Mouse (Mus musculus) midbrain, embryonic 14.5 days (tissue): ENCODE measurements around the gene Caskin1. TPM values are rescaled to one million over a fixed set of nuclear protein-coding genes. Genes with fewer than 3 reads are reported as not detected.
"Not testable (repeated sequence)": the region's sequence is repeated elsewhere in the genome, so short reads cannot be mapped to it uniquely, and the experiment has no call there.

Experiments
- ATAC-seq: fragments of 200-750 bp; cut with Nextera tagmentation; 2 replicates; pipeline ENCODE4 v1.8.0; 2017; ENCODE audit warnings: moderate number of reproducible peaks, moderate library complexity; ENCODE audit not compliant: low FRiP score, low TSS enrichment
- DNase-seq: peaks from one replicate; pipeline ENCODE4 v3.0.0-alpha.2; 2015
- H3K27ac ChIP-seq: fragments of 300-500 bp; sonication (generic); replicated peaks from 2 replicates; pipeline ENCODE4 v1.5.1; 2014; ENCODE audit warnings: mild to moderate bottlenecking, low read depth, low read length, moderate library complexity
- H3K27me3 ChIP-seq: fragments of 300-500 bp; sonication (generic); 2 replicates; pipeline ENCODE4 v1.6.1; 2014; ENCODE audit warnings: low read length, control low read depth, mixed read lengths; ENCODE audit not compliant: control insufficient read depth, insufficient read depth
- H3K36me3 ChIP-seq: fragments of 300-500 bp; sonication (generic); 2 replicates; pipeline ENCODE4 v1.6.1; 2014; ENCODE audit warnings: low read length, control low read depth; ENCODE audit not compliant: control insufficient read depth, insufficient read depth
- H3K4me1 ChIP-seq: fragments of 300-500 bp; sonication (generic); 2 replicates; pipeline ENCODE4 v1.6.1; 2014; ENCODE audit warnings: mild to moderate bottlenecking, antibody characterized with exemption, low read length, control low read depth; ENCODE audit not compliant: control insufficient read depth, insufficient read depth
- H3K4me2 ChIP-seq: fragments of 300-500 bp; sonication (generic); 2 replicates; pipeline ENCODE4 v1.6.1; 2014; ENCODE audit warnings: mild to moderate bottlenecking, low read length, moderate library complexity
- H3K4me3 ChIP-seq: fragments of 300-500 bp; sonication (generic); replicated peaks from 2 replicates; pipeline ENCODE4 v1.5.1; 2014; ENCODE audit warnings: low read depth, low read length
- H3K9ac ChIP-seq: fragments of 300-500 bp; sonication (generic); replicated peaks from 2 replicates; pipeline ENCODE4 v1.6.1; 2014; ENCODE audit warnings: mild to moderate bottlenecking, low read length, moderate library complexity
- H3K9me3 ChIP-seq: fragments of 300-500 bp; sonication (generic); 2 replicates; pipeline ENCODE4 v1.6.1; 2016; ENCODE audit warnings: low read length, control low read depth, mixed read lengths; ENCODE audit not compliant: control insufficient read depth
- WGBS: fragments of 180-500 bp; shearing (Covaris S2); extraction: QIAGEN DNeasy Blood & Tissue Kit; methylation state at CpG from one replicate; pipeline ENCODE4 v1.1.7; 2014; 5-methylcytosine and 5-hydroxymethylcytosine counted together
- polyA plus RNA-seq: library from polyadenylated mRNA; unstranded; fragments of >200 nt; fragmentation: Nextera tagmentation; extraction: Ambion mirVana; gene quantifications from 2 replicates; pipeline ENCODE4 v1.2.1, GENCODE M21; 2014

Gene Caskin1
- polyA plus RNA-seq, 1 experiment from 2014 or later: 37.5 TPM

GRCm38 (mm10) chr17:24453372-24453771 lies 35.0 kb upstream of the Caskin1 start:
- DNase-seq: no peak
- Histone ChIP-seq H3K9ac (no peak overlapping the region), H3K4me3 (no peak overlapping the region), H3K27ac (no peak overlapping the region), H3K27me3 (no peaks in the 10 kb centered on the region), H3K4me1 (peaks cover 15% of the 10 kb centered on the region), H3K36me3 (peaks cover 30% of the 10 kb centered on the region), H3K4me2 (peak overlapping the region; percentile 84; the same call in 1 of the 2 replicates), H3K9me3 (no peaks in the 10 kb centered on the region)
- ATAC-seq: no peak
- WGBS: 88% methylated on average over 2 of the region's 2 CpGs

- WGBS: 10% methylated on average over 14 of the region's 14 CpGs
- H3K9me3 ChIP-seq: no peaks in the 10 kb centered on the region
- peaks cover 21% of the 10 kb centered on the region for H3K36me3 ChIP-seq
- peak overlapping the region; percentile 91 for H3K4me3 ChIP-seq
- H3K4me2 ChIP-seq: peak overlapping the region; percentile 84
- H3K4me1 ChIP-seq: peaks cover 15% of the 10 kb centered on the region
- peak overlapping the region; percentile 89 for H3K9ac ChIP-seq
- no peaks in the 10 kb centered on the region for H3K27me3 ChIP-seq
- DNase-seq: no peak
- ATAC-seq: no peak
- peak overlapping the region; percentile 93 for H3K27ac ChIP-seq
These were observed 34.1 kb upstream of the Caskin1 start for GRCm38 (mm10) chr17:24454218-24454755.

DNA sequence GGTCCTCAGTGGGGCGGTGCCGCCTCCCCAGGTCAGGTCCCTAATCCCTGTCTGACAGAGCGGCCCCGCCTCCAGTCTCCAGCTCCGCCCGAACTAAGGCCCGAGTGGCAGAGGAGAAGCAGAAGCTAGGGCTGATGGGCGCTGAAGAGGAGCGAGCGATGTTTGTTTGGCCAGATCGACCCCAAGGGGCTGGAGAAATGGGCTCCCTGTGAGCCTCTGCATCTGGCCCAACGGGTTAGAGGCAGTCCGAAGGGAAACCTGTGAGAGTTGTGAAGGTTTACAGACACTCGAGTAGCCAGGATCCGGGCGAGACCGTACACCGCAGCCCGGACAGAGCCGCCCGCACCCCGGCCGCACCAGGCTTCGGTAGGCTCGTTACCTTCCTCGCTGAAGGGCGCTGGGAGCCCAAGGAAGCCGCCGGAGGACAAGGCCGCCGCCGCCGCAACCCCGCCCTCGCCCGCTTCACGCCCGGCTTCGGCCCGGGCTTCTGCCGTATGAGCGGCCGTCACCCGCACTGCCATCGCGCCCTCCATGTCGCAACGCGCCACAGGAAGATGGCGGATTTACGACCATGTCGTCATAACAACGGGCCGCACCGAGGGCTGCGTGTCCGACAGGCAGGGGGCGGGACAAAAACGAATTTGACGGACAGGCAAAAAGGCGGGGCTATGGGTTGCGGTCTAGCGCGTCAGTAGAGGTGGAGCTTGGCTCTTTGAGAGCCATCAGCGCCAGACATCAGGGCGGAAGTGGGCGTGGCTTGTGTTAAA lies 33.5 kb upstream of the Caskin1 start:
- DNase-seq (peak; percentile 99), ATAC-seq (peak; percentile 96)
- H3K4me3 ChIP-seq: peak overlapping the region; percentile 91
- H3K4me1 ChIP-seq: peaks cover 15% of the 10 kb centered on the region
- H3K36me3 ChIP-seq: peaks cover 14% of the 10 kb centered on the region
- no peaks in the 10 kb centered on the region for H3K27me3 ChIP-seq
- H3K27ac ChIP-seq: peak overlapping the region; percentile 93
- no peaks in the 10 kb centered on the region for H3K9me3 ChIP-seq
- peak overlapping the region; percentile 89 for H3K9ac ChIP-seq
- H3K4me2 ChIP-seq: peak overlapping the region; percentile 84
- under 1% methylated on average over 67 of the region's 67 CpGs for WGBS

DNA sequence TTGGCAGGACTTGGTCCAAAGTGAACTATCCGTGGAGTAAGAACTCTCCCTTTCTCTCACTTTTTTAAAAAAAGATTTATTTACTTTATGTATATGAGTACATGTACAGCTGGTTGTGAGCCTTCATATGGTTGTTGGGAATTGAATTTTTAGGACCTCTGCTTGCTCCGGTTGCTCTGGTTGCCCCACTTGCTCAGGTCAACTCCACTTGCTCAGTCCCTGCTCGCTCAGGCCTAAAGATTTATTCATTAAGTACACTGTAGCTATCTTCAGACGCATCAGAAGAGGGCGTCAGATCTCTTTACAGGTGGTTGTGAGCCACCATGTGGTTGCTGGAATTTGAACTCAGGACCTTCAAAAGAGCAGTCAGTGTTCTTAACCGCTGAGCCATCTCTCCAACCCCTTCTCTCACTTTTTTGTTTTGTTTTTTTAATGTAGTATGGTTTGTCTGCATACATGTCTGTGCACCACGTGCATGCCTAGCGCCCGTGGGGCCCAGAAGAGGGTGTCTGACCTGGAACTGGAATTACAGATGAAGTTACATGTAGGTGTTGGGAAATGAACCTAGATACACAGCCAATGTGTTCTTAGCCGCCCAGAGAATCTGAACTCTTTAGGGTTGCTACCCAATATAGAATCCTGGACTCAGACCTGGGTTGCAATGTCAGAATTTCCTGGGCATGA lies 32.7 kb upstream of the Caskin1 start:
- H3K27ac ChIP-seq, H3K9me3 ChIP-seq, H3K36me3 ChIP-seq, DNase-seq, ATAC-seq, H3K9ac ChIP-seq, H3K27me3 ChIP-seq: not testable (repeated sequence)
- peak overlapping the region; percentile 91 for H3K4me3 ChIP-seq
- H3K4me1 ChIP-seq: peaks cover 15% of the 10 kb centered on the region
- H3K4me2 ChIP-seq: peak overlapping the region; percentile 84
- WGBS: 49% methylated on average over 10 of the region's 10 CpGs

DNA sequence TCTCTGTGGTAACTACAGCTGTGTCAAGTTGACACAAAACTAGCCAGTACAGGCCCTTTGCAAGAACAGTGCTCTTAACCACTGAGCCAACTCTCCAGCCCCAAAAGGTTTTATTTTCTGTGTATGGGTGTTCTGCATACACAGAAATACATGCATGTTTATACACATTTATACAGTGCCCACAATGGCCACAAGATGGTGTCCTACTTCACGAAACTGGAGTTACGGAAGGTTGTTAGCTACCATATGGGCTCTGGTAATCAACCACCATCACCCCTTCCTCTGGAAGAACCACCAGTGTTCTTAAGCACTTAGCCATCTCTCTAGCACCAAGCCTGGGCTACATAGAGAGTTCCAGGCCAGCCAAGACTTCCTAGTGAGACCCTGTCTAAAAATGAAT lies 26.8 kb upstream of the Caskin1 start:
- Histone ChIP-seq H3K4me2 (no peak overlapping the region), H3K9me3 (no peaks in the 10 kb centered on the region), H3K4me1 (no peaks in the 10 kb centered on the region), H3K27me3 (no peaks in the 10 kb centered on the region), H3K9ac (no peak overlapping the region), H3K36me3 (no peaks in the 10 kb centered on the region), H3K4me3 (no peak overlapping the region), H3K27ac (no peak overlapping the region)
- ATAC-seq (no peak), DNase-seq (peak; percentile 53)
- 67% methylated on average over 2 of the region's 2 CpGs for WGBS

DNA sequence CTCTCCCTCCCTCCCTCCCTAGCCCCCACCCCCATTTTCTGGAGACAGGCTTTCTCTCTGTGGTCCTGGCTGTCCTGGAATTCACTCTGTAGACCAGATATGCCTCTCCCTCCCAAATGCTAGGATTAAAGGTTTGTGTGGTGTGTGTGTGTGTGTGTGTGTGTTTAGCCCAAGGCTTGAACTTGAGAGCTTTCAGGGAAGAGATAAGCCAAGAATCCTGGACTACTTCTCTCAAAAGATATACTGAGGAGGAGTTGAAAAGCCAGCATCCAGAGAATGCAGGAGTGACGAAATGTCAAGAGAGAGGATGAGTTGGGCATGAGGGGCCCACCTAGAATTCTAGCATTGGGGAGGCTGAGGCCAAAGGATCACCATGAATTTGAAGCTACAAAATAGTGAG lies 25.5 kb upstream of the Caskin1 start:
- Histone ChIP-seq H3K4me3 (no peak overlapping the region), H3K27ac (no peak overlapping the region), H3K9me3 (no peaks in the 10 kb centered on the region), H3K36me3 (no peaks in the 10 kb centered on the region), H3K4me1 (no peaks in the 10 kb centered on the region), H3K27me3 (no peaks in the 10 kb centered on the region), H3K4me2 (no peak overlapping the region), H3K9ac (no peak overlapping the region)
- 94% methylated on average over 1 of the region's 1 CpGs for WGBS
- DNase-seq (no peak), ATAC-seq (no peak)

GRCm38 (mm10) chr17:24463374-24464133 lies 24.8 kb upstream of the Caskin1 start:
- no peak overlapping the region for H3K9ac ChIP-seq
- H3K9me3 ChIP-seq: no peaks in the 10 kb centered on the region
- H3K36me3 ChIP-seq: no peaks in the 10 kb centered on the region
- no peaks in the 10 kb centered on the region for H3K4me1 ChIP-seq
- ATAC-seq: no peak
- H3K27me3 ChIP-seq: no peaks in the 10 kb centered on the region
- H3K4me2 ChIP-seq: no peak overlapping the region
- H3K27ac ChIP-seq: no peak overlapping the region
- no peak for DNase-seq
- WGBS: 64% methylated on average over 6 of the region's 6 CpGs
- H3K4me3 ChIP-seq: no peak overlapping the region

- no peak overlapping the region for H3K4me2 ChIP-seq
- H3K4me3 ChIP-seq: no peak overlapping the region
- peaks cover 10% of the 10 kb centered on the region for H3K36me3 ChIP-seq
- no peak for DNase-seq
- no peaks in the 10 kb centered on the region for H3K9me3 ChIP-seq
- 95% methylated on average over 5 of the region's 5 CpGs for WGBS
- H3K9ac ChIP-seq: no peak overlapping the region
- no peak for ATAC-seq
- H3K27ac ChIP-seq: no peak overlapping the region
- no peaks in the 10 kb centered on the region for H3K27me3 ChIP-seq
- H3K4me1 ChIP-seq: peaks cover 19% of the 10 kb centered on the region
These were observed 19.7 kb upstream of the Caskin1 start for GRCm38 (mm10) chr17:24468636-24469246.
